Mouse (Mus musculus): Measurements from ENCODE around the gene 4931440F15Rik.
A peak's percentile ranks its signal among the peaks of the same experiment; 100 is the strongest.
"Not testable (repeated sequence)": the region's sequence is repeated elsewhere in the genome, so short reads cannot be mapped to it uniquely, and the experiment has no call there.

The 4931440F15Rik gene

DNA sequence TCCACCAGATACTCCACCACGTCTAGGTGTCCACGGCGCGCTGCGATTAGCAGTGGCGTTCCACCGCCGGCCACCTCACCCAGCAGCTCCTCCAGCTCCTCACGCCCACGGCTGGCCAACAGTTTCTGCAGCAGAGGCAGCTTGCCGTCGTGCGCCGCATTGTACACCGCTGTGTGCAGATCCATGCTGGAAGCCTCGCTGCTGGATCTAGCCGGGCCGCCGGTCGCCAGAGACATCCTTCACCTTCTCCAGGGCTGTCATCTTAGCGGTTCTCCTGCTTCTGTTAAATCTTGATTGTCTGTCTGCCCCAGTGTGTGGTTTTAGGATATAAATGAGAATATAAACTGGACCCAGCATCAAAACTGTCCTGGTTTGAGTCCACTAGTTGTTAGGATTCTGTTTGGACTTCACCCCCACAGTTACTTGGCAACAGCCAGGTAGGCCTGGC, at the start of gene 4931440F15Rik:
TSS of gene 4931440F15Rik (minus strand) at position 398 of the 448 bp plus-strand sequence.
- not testable (repeated sequence) for DNase-seq (ENCODE audit: extremely low spot score)

DNA sequence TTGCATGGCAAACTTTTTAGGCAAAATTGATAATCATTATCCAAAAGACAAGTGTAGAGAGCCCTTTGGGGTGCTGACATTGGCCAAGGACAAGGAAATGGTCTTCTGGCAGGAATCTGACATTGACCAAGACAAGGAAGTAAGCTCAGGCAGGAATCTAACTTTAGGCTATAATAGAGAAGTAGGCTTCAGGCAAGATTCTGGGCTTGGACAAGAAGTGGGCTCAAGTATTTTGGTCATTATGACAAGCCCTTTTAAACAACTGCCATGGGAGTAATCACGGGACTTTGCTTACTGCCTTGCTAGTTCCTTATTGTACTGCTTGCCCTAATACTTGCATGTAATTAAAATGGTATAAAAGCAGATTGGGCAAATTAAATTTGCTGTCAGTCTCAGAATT, 49.3 kb upstream of the 4931440F15Rik start:
- DNase-seq (ENCODE audit: extremely low spot score): not testable (repeated sequence)

DNA sequence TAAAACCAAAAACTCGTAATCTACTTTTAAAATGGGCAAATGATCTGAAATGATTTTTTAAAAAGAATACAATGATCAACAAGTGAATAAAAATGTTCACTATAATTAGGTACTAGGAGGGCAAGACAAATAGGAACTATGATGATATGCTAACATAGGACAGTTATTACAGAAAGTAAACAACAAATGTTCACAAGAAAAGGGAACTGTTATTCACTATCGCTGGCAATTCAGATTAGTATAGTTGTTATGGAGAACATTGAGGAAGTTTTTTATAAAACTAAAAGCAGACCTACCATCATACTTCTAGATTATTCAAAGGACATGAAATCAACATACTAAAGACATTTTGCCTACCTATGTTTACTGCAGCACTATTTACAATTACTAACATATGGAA, 44.7 kb upstream of the 4931440F15Rik start:
- no peak for DNase-seq (ENCODE audit: extremely low spot score)

DNA sequence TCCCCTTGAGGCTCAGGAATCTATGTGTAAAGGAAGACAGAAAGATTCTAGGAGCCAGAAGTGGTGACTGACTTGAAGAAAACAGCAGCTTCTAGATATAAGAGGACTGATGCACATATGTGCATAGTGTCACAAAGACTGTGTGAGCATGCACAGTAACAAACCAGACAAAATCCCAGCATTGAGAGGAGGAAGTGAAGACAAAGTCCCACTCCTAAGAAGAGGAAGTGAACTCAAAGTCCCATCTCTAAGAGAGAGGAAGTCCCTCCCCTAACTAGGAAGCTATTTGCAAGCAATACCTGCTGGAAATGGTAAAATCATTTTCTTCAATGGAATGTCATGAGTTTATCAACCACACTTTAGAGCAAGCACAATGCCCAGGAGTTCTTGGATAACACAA, 38.8 kb upstream of the 4931440F15Rik start:
- no peak for DNase-seq (ENCODE audit: extremely low spot score)

DNA sequence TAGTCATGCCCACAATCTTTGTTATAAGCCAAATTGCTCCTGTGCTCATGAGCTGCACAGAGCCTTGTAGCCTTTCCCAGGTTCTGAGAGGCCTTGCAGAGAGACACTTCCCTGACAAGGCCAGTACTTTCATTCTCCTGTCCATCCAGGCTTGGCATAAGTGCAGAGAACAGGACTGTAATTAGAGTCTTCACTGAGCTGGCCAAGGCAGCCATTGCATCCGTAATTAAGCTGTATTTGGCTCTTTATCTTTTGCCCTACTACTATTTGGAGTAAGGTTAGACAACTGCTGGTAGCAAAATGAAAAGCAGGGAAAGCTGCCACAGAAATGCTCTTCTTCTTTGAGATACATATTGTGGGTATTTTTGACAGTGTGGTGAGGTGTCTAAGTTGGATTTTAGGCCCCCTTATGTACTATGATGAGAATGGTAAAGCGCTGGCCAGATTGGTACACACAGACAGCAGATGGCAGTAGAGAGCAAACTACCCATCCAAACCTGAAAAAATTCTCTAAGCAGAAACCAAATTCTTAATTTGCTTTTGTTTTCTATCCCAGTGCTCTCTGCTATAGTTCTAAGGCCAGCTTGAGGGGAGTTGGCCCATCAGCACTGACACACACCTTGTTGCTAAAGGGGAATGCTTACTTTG, 36.4 kb upstream of the 4931440F15Rik start:
- peak; percentile 34 for DNase-seq (ENCODE audit: extremely low spot score)

DNA sequence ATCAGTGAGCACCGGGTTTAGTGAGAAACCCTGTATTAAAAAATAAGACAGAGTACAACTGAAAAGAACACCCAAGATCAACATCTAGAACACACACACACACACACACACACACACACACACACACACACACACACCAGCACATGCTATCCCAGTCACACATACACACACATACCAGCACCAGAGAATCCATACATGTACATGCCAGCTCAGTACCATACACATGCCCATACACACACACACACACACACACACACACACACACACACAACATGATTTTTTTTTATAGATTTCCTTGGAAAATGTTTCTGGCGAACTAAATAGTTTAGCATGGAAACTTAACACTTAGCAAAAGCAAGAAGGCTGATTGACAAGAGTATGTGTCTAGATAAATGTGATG, 35.6 kb upstream of the 4931440F15Rik start:
- DNase-seq (ENCODE audit: extremely low spot score): no peak

DNA sequence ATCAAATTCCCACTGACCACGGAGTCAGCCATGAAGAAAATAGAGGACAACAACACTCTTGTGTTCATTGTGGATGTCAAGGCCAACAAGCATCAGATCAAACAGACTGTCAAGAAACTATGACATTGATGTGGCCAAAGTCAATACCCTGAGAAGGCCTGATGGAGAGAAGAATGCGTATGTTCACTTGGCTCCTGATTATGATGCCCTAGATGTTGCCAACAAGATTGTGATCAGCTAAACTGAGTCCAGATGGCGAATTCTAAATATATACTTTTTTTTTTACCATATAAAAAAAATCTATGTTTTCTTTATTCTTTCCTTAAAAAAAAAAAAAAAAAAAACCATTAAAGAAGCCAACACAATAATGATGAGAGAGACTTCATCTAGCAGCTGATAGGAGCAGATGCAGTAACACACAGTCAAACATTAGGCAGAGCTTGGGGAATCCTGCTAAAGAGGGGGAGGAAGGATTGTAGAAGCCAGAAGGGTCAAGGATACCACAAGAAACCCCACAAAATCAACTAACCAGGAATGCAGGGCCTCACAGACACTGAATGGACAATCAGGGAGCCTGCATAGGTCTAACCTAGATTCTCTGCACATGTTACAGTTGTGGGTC, 15.2 kb upstream of the 4931440F15Rik start:
- no peak for DNase-seq (ENCODE audit: extremely low spot score)

DNA sequence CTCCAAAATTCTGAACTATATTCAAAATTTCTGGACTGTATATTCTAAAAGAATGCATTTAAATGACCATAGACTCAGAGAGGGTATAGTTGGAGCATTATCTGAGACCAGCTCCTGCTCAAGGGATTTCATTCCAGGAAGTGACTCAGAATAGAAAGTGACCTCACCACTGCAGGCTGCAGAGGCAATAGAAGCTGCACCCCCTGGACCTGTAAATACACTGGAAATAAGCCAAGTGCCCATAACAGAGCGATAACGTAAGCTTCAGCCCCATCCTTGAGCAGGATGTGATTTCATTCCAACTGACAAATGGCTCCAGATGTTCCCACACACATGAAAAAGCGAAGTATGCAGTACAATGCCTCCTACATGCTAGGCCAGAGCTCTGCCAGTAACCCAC, 14.3 kb upstream of the 4931440F15Rik start:
- DNase-seq (ENCODE audit: extremely low spot score): no peak

DNA sequence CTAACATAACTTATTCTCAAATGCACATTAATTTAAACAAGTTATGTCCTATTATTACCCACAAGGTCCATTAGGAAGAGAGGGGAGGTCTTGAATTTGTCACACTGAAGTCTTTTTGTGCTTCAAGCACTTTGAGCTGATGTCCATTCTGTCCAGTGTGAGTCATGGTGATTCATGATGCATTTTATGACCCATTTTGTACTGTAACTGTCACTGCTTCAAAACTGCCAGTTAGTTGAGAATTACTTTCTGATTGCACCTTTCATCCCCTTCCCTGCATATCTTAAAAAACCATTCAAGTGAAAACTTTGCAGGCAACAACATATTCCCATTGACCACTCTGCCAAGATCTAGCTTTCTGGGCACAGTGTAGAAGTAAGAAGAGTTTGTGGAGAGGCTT, 11.6 kb upstream of the 4931440F15Rik start:
- DNase-seq (ENCODE audit: extremely low spot score): no peak

DNA sequence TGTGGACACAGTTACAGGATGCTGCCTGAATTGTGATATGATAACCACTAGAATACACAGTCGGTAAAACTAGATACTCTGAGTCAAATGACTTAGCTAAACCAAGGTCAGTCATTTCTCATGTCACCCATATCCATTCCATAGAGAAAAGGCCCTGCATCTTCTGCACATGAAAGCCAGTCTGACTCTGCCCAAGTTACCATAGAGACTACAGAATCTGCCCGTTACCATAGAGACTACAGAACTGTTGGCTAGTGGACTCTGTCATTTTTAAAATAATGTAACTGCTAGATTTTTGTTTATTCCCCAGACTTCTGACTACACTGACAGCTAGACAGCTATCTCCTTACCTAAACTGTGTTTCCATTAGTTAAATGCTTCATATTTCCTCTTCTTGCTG, 2.3 kb upstream of the 4931440F15Rik start:
- no peak for DNase-seq (ENCODE audit: extremely low spot score)

DNA sequence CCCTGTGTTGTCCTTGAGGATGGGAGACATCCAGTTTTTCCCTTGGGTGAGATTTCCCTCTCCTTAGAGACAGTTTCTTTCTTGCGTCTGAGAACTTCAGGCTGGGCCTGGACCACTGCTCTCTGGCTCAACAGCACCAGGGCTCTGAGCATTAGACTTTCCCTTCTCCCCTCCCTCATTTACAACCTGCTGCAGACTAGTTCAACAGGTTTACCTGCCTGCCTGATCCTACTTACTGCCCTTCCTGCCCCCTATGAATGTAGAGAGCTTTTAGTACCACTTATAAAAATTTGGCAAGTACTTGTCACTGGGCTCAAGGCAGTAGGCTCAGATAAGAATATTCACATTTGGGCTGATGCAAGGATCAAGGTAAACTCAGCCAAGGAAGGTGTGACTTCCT, 533 bp upstream of the 4931440F15Rik start:
- DNase-seq (ENCODE audit: extremely low spot score): no peak

DNA sequence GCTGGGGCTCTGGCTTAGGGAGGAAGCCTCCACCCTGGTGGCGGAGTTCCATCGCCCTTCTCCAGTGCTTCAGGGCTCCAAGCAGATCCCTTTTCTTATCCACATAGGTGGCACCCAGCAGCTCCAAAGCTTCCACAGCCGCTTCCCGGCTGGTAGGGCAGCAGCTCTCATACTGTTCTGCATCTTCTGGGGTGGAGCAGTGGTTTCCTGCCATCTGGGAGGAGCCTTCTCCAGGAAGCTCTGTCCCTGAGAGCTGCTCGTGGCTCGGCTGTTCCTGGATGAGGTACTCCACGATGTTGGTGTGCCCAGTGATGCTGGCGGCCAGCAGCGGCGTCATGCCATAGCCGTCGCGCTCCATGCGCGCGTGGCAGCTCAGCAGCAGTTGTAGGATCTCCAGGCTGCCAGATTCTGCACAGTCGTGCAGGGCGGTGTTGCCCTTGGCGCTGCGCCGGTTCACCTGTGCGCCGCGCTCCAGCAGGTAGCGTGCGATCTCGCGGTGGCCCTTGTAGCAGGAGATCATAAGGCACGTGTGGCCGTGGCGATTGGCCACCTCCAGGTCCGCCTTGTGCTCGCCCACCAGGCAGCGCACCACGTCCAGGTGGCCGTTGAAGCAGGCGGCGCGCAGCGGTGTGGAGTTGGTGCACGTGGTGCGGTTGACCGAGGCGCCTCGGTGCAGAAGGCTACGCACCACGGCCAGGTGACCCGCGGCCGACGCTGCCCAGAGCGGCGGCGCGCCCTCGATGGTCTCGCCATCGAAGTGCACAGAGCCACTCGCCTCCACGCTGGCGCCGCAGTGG, 796 bp downstream of the 4931440F15Rik start:
- DNase-seq (ENCODE audit: extremely low spot score): peak; percentile 7

DNA sequence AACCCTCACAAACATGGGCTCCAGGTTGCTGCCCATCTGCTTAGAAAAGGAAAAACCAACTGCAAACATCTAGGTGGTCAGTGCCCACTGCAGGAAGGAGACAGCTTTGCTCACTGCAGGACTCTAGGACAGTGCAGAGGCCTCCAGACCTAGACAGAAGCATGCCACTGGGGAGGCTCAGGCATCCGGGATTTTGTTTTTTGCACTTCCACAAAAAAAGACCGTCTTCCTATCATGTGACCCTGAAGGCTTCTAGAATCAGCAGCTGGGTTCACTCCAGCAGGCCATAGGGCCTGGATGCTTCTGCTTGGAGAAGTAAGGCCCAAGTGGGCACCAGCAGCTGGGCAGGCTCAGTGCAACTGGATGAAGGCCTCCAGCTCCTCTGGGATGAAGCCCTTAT, 2.3 kb downstream of the 4931440F15Rik start:
- no peak for DNase-seq (ENCODE audit: extremely low spot score)

DNA sequence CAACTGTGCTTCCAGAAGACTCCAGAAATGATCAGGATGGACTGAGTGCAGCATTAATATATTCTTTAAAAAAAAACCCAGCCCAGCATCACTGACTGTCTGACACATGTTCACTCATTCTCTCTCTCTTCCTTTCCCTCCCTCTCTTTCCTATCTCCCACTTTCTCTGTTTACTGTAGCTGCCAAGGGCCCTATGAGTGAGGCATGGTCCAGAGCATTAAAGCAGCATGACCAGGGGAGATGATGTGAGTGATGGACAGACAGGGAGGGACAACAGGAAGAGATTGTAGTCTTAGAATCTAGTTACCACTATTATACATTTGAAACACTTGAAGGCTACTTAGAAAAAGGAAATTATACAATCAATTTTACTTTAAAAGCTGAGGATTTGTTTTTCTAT, 9.8 kb downstream of the 4931440F15Rik start:
- no peak for DNase-seq (ENCODE audit: extremely low spot score)

DNA sequence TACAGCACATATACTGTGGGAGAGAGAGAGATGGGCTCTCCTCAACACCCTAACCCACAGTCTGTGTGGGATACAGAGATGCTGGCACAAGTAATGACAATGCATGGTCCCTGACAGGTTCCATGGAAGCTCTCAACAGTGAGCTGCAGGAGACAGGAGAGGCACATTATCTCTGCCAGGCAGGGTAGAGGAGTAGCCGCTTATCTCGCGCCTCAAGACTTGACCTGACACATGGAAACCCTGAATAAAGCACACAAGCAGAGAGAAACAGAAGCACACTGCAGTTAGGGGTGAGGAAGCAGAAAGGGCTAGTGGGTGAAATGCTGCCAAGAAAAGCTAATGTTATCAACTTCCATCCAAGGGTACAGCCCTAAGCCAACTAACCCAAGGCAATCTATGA, 10.2 kb downstream of the 4931440F15Rik start:
- no peak for DNase-seq (ENCODE audit: extremely low spot score)

DNA sequence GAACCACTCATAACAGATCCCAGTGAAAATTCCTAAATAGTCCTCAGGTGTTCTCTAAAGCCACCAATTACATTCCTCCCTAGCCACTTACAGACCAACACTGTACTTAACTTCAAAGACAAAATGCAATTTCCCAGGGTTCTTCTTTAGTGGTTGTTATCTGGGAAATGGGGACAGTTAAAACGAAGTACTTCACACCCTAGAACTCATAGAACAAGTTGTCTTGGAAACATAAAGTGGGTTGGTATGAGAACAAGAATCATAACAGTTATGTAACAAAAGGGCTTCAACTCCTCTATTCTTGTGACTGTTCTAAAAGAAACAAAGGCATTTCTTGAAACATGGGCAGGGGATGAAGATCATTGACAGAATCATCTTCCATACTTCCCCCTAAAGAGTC, 12.2 kb downstream of the 4931440F15Rik start:
- DNase-seq (ENCODE audit: extremely low spot score): no peak

DNA sequence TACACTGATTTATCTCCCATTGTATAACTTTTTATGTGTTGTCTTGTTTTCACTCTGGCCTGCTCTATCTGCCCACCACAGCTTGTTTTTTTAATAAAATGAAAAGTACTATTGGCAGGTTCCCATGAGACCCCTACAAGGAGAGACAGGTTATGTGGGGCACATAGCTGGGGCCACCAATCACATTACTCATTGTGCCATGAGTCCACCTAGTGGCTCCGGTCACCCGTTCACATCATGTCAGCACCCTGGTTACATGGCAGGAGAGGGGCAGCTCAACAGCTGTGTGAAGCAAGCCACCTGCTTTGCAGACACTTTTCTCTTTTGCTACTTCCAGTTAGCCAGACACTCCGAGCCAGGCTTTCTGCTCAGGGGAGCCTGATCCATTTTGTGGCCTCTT, 13.0 kb downstream of the 4931440F15Rik start:
- no peak for DNase-seq (ENCODE audit: extremely low spot score)

DNA sequence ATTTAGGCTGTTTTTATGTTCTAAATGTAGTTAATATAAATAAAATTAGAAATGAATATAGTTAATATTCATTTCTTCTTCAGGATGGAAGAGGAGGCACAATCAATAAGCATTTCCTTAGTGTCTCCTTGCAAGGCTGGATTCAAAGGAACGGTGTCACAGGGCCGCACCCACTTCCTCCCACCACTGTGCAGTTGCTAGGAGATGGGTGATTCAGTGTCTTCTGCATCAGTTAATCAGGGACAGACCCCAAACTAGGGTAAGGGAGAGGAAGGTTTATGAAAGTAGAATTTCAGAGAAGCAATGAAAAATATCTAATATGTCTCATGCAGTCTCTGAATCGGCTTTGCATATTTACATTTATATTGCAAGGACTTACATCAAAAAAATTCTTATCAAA, 15.1 kb downstream of the 4931440F15Rik start:
- no peak for DNase-seq (ENCODE audit: extremely low spot score)

DNA sequence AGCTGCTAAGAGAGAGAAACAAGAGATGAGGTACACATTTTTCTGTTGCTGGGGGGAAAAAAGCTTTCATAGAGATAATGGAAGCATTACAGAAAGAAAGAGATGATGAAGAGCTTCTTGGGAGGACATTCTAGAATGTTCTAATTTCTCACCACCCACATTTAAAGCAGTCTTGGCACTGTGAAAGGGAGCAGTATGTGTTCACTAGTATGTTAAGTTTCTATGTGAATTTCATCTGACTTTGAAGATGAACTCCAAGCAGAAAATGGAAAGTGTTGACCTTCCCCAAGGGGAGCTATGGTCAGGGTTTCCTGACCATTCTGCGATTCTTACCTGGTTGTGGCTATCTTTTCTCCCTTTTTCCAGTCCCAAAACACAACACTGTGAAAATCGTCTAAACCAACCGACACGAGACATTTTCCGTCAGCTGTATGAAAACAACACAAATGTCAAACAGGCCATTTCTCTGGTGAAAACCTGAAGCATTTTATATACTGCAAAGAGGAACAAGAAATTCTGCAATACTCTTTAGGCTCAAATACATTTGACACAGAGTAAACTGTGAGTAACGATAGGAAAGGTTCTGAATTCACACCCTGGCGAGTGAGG, 16.4 kb downstream of the 4931440F15Rik start:
- DNase-seq (ENCODE audit: extremely low spot score): no peak

DNA sequence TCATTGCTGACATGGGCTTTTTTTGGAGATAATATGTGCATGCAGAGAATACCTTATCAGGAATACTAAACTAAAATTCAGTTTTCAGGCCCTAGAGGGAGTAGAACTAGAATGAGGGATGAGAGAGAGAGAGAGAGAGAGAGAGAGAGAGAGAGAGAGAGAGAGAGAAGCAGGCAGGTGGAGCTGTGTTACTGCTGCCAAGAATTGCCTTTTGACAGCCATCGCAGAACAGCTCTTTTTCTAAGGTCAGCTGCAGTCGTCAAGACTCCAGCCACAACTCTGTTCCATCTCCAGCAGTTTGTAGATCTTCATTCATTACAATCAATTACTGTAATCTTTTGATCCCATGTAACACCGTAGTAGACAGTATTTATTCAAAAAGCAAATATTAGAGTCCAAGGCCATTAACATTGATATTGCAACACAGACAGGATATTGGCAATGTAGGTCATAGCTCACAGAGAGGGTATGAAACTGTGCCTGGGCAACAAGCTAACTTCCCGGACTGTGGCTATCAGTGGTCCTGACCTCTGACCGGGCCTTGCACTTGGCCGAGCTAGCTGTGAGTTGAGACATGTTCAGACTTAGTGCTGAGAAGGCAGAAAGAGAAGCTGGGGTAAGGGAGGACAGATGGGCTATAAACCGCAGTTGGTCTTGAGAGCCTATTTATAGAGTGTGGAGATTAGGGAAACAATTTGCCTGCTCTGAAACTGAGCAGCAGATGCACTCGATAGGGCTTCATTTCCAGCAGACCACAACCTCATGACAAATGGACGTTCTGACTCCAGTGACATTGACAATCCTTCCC, 17.1 kb downstream of the 4931440F15Rik start:
- DNase-seq (ENCODE audit: extremely low spot score): no peak

DNA sequence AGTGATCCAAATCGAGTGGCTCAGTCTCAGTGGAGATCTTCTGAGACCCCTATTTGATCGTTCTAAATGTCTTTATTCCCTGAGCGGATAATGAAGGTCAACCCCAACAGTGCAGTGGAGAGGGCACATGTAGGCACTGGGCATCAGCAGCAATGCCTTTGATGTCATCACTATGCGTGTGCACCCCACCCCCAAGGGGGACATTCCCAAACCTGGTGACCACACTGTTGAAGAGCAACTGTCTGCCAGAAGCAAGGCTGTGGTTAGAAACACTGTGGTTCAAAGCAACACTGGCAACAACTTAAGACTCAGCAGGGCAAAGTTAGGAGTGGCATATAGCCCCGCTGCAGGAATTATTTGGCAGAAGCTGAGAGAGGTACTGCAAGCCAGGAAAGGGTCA, 18.1 kb downstream of the 4931440F15Rik start:
- DNase-seq (ENCODE audit: extremely low spot score): no peak
